Mouse (Mus musculus) urinary bladder, adult 18-20 months (tissue): ENCODE measurements at regions not wholly inside any gene's neighbourhood (a gene's known extent, or its start where the extent isn't known, plus 50 kb on each side); places are given as distances from the start of the nearest gene placed in this dataset.

Source experiments
- DNase-seq, 2 experiments: peaks; one replicate each; pipeline ENCODE4 v3.0.0; 2022; ENCODE audit warnings: low spot score in 2 of 2, mixed read lengths in 2 of 2

GRCm38 (mm10) chr3:34868698-34869409, 218.6 kb downstream of the Sox2 start:
- no peak for DNase-seq

DNA sequence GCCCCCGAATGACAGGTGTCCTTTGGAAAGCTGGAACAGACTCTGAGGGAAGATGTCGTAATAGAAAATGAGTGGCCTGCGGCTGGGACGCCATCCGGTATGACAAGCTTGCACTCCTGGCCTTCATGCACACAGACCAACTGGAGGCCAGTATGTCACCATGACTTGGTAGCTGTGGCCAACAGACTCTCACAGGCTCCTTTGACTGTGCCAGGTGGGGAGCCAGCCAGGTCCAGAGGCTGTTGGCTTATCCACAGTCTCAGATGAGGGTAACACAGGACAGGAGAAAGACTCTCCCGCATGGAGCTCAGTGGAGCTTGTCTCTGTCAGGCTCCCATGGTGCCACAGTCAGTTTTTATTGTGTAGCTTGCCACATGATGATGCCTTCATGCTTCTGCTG, 219.7 kb downstream of the Sox2 start:
- DNase-seq = no peak

GRCm38 (mm10) chr3:34885137-34885536, 234.9 kb downstream of the Sox2 start:
- no peak for DNase-seq

GRCm38 (mm10) chr3:34893381-34893780, 243.2 kb downstream of the Sox2 start:
- no peak for DNase-seq

- DNase-seq = no peak
Observed at GRCm38 (mm10) chr3:34903106-34903505, 252.9 kb downstream of the Sox2 start.

GRCm38 (mm10) chr3:34908489-34908888, 258.3 kb downstream of the Sox2 start:
- no peak for DNase-seq

GRCm38 (mm10) chr3:34909350-34909749, 259.1 kb downstream of the Sox2 start:
- no peak for DNase-seq

GRCm38 (mm10) chr3:34918326-34918932, 268.2 kb downstream of the Sox2 start:
- no peak for DNase-seq

GRCm38 (mm10) chr3:34920497-34920896, 270.3 kb downstream of the Sox2 start:
- no peak for DNase-seq

GRCm38 (mm10) chr3:34949867-34950266, 299.7 kb downstream of the Sox2 start:
- DNase-seq = no peak

GRCm38 (mm10) chr3:34956183-34956582, 306.0 kb downstream of the Sox2 start:
- no peak for DNase-seq

DNA sequence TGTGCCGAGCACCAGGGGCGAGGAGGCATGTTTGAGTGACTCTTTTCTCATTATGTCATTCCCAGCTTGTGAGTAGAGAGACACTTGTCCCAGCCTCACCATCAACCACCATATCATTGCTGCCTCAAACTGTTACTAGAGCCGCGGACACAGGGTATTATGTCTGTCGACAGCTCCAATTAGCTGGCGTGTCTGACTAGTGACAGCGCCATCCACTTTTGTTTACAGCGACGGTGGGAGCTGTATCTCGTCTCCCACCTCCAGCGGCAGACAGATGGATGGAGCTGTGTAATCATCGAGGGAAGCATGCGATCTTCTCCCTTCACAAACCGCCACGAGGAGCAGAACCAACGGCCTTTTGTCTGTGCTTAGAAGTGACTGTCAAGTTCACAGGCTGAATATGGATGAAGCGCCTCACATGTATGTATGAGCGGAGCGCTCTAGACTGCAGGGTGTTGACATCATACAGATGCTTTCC, 308.9 kb downstream of the Sox2 start:
- no peak for DNase-seq

GRCm38 (mm10) chr3:34966442-34966841, 316.2 kb downstream of the Sox2 start:
- DNase-seq = no peak

DNA sequence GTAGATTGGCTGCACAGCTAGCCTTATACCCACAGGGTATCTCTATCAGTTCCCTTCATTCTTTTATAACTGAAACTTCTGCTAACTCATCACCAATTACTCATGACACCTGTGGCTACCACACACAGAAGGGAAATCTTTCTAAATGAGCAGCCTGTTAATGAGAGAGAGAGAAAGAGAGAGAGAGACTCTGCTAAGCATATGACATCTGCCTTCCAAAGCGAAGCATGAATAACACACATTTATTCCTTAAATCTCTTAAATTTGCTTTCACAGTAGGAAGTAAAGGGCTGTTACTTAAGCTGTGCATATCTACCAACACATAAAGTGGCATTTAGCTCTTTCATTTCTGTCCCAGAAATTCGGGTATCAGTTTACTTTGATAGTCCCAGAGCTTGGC, 317.7 kb downstream of the Sox2 start:
- DNase-seq = no peak

DNA sequence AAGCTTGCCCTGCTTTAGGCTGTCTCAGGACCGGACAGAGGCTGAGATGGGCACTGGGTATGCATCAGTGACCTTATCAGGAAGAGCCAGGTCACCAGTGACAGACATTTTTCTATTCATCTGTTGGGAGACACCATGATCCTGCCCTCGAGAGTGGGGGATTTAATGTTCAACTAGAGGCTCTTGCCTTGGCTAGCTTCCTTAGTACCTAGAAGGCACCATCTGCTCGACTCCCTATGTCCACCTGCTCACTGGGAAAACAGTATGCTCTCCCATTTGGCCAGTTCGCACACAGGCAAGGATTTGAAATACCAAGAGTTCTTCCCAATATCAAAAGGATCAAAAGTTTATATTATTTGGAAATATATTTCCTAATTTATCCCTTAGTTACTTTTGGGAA, 321.3 kb downstream of the Sox2 start:
- DNase-seq = no peak

DNA sequence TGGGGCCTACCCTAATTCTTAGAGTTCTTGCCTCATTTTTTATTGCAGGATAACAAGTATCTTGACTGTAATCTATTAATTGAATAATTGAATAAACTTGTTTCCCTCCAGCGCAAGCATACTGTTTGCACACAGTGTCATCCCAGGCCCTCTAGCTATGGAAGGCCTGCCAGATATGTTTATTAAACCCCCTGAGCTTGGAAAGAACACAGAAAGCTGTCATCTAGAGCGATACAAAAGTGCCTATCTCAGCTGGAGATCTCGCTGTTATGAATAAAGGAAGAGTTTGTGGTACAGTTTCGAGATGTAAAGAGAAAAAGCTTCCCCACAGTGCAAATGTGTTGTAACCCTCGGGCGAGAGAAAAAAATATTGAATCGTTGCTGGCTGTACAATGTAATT, 324.2 kb downstream of the Sox2 start:
- no peak for DNase-seq
